Mouse (Mus musculus) hindbrain, embryonic 14.5 days (tissue): ENCODE measurements around the gene C1qtnf5. TPM values are rescaled to one million over a fixed set of nuclear protein-coding genes. Genes with fewer than 3 reads are reported as not detected.

Source experiments
- ATAC-seq: fragments of 200-750 bp; cut with Nextera tagmentation; 2 replicates; pipeline ENCODE4 v1.8.0; 2017; ENCODE audit warnings: moderate number of reproducible peaks, mild to moderate bottlenecking, moderate TSS enrichment, moderate library complexity; ENCODE audit not compliant: low FRiP score
- DNase-seq: peaks from one replicate; pipeline ENCODE4 v3.0.0-alpha.2; 2015; ENCODE audit warnings: low spot score
- H3K27ac ChIP-seq: fragments of 300-500 bp; sonication (generic); 2 replicates; pipeline ENCODE4 v1.5.1; 2014; ENCODE audit warnings: mild to moderate bottlenecking, moderate library complexity
- H3K27me3 ChIP-seq: fragments of 300-500 bp; sonication (generic); 2 replicates; pipeline ENCODE4 v1.6.1; 2014; ENCODE audit warnings: mild to moderate bottlenecking, low read length, mixed read lengths; ENCODE audit not compliant: control insufficient read depth, insufficient read depth
- H3K36me3 ChIP-seq: fragments of 300-500 bp; sonication (generic); replicated peaks from 2 replicates; pipeline ENCODE4 v1.6.1; 2014; ENCODE audit not compliant: control insufficient read depth, insufficient read depth
- H3K4me1 ChIP-seq: fragments of 300-500 bp; sonication (generic); replicated peaks from 2 replicates; pipeline ENCODE4 v1.6.1; 2014; ENCODE audit warnings: antibody characterized with exemption, low read length, mixed read lengths; ENCODE audit not compliant: control insufficient read depth, insufficient read depth
- H3K4me2 ChIP-seq: fragments of 300-500 bp; sonication (generic); replicated peaks from 2 replicates; pipeline ENCODE4 v1.6.1; 2014; ENCODE audit warnings: mild to moderate bottlenecking, moderate library complexity
- H3K4me3 ChIP-seq: fragments of 300-500 bp; sonication (generic); replicated peaks from 2 replicates; pipeline ENCODE4 v1.5.1; 2014; ENCODE audit warnings: mild to moderate bottlenecking, low read length
- H3K9ac ChIP-seq: fragments of 300-500 bp; sonication (generic); 2 replicates; pipeline ENCODE4 v1.6.1; 2014
- H3K9me3 ChIP-seq: fragments of 300-500 bp; sonication (generic); 2 replicates; pipeline ENCODE4 v1.6.1; 2016; ENCODE audit warnings: low read length; ENCODE audit not compliant: control insufficient read depth
- WGBS: fragments of 180-500 bp; shearing (Covaris S2); extraction: QIAGEN DNeasy Blood & Tissue Kit; methylation state at CpG from one replicate; pipeline ENCODE4 v1.1.7; 2014; 5-methylcytosine and 5-hydroxymethylcytosine counted together
- polyA plus RNA-seq: library from polyadenylated mRNA; unstranded; fragments of >200 nt; fragmentation: Nextera tagmentation; extraction: Ambion mirVana; gene quantifications from 2 replicates; pipeline ENCODE4 v1.2.1, GENCODE M21; 2014

C1qtnf5 gene
- polyA plus RNA-seq, 1 experiment from 2014 or later: 8.0 TPM

DNA sequence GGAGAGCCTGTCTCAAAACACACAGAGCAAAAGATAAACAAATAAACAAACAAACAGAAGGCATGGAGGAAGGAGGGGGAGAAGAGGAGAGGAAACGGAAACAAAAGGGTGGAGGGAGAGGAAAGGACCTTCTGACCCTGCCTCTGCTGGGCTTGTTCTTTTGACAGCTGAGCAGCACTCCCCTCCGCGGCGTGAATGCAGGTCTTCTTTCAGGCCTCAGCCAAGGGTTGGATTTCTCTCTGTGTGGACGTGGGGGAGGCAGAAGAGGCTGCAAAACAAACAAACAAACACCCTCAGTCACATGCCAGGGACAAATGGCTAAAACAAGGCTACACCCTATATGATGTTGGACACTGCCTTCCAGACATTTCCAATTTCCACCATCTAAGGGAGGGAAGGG, 18.0 kb downstream of the C1qtnf5 start:
- H3K4me1 ChIP-seq: peaks cover 12% of the 10 kb centered on the region
- no peak overlapping the region for H3K27ac ChIP-seq
- no peaks in the 10 kb centered on the region for H3K36me3 ChIP-seq
- DNase-seq: no peak
- peaks cover 7% of the 10 kb centered on the region; the same call in 1 of the 2 replicates for H3K27me3 ChIP-seq
- no peak overlapping the region for H3K4me2 ChIP-seq
- no peaks in the 10 kb centered on the region for H3K9me3 ChIP-seq
- no peak overlapping the region for H3K9ac ChIP-seq
- no peak overlapping the region for H3K4me3 ChIP-seq
- WGBS: 39% methylated on average over 5 of the region's 5 CpGs
- no peak for ATAC-seq

GRCm38 (mm10) chr9:44125546-44126428, 18.7 kb downstream of the C1qtnf5 start:
- no peak overlapping the region for H3K4me3 ChIP-seq
- no peak overlapping the region for H3K27ac ChIP-seq
- peak overlapping the region; percentile 29; the same call in 1 of the 2 replicates for H3K4me2 ChIP-seq
- peak; percentile 58; the same call in 1 of the 2 replicates for ATAC-seq
- peaks cover 7% of the 10 kb centered on the region; the same call in 1 of the 2 replicates for H3K27me3 ChIP-seq
- no peaks in the 10 kb centered on the region for H3K36me3 ChIP-seq
- no peaks in the 10 kb centered on the region for H3K9me3 ChIP-seq
- DNase-seq: peak; percentile 94
- H3K4me1 ChIP-seq: peaks cover 19% of the 10 kb centered on the region
- no peak overlapping the region for H3K9ac ChIP-seq
- 30% methylated on average over 18 of the region's 18 CpGs for WGBS

- Histone ChIP-seq H3K9ac (no peak overlapping the region), H3K4me3 (no peak overlapping the region), H3K9me3 (no peaks in the 10 kb centered on the region), H3K4me1 (peaks cover 19% of the 10 kb centered on the region), H3K27me3 (peaks cover 16% of the 10 kb centered on the region; the same call in 1 of the 2 replicates), H3K36me3 (no peaks in the 10 kb centered on the region), H3K4me2 (no peak overlapping the region), H3K27ac (no peak overlapping the region)
- 87% methylated on average over 3 of the region's 3 CpGs for WGBS
- ATAC-seq (no peak), DNase-seq (no peak)
Observed at GRCm38 (mm10) chr9:44126746-44127145, 19.7 kb downstream of the C1qtnf5 start.

DNA sequence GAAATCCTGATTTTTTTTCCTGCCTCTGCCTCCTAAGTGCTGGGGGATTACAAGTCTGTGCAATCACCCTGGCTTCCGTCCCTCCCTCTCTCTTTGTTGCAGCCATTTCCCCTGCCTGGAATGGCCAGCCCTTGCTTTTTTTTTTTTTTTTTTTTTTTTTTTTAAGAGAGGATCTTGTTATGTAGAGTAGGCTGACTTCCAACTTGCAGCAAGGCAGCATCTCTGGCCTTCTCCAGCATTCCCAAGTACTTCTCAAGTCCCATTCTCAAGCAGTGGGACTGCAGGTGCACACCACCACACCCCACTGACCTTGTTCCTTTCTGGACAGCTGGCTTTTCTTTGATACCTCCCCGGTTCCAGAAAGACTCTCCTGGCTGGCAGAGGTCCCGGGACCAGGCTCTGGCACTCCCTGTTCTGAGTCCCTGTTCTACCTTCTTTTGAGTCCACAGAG, 20.3 kb downstream of the C1qtnf5 start:
- Histone ChIP-seq H3K9ac (no peak overlapping the region), H3K4me3 (no peak overlapping the region), H3K36me3 (no peaks in the 10 kb centered on the region), H3K4me1 (peaks cover 19% of the 10 kb centered on the region), H3K27me3 (peaks cover 21% of the 10 kb centered on the region), H3K9me3 (no peaks in the 10 kb centered on the region), H3K27ac (no peak overlapping the region), H3K4me2 (no peak overlapping the region)
- WGBS: 49% methylated on average over 3 of the region's 3 CpGs
- no peak for DNase-seq
- ATAC-seq: no peak

DNA sequence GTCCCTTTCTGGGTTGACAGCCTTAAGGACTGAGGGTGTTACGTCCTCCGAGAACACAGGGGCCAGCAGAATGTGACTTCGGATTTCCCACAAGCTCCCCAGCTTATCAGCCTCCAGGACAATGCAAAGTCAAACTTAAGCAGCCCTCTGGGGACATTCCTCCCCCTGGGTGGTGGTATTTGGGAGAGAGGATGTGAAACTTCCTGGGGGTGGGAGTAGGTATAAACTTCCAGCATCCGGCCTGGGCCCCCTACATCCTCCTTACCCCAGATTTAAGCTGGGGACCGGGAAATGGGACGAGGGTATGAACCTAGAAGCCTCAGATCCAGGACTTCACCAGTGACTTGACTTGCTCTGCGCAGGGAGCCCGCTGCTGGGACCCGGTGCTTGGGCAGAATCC, 22.6 kb downstream of the C1qtnf5 start:
- peaks cover 29% of the 10 kb centered on the region for H3K4me1 ChIP-seq
- no peak for ATAC-seq
- peak overlapping the region; percentile 57 for H3K4me2 ChIP-seq
- peaks cover 43% of the 10 kb centered on the region for H3K27me3 ChIP-seq
- H3K9ac ChIP-seq: peak overlapping the region; percentile 51
- H3K9me3 ChIP-seq: no peaks in the 10 kb centered on the region
- H3K36me3 ChIP-seq: no peaks in the 10 kb centered on the region
- WGBS: 8% methylated on average over 9 of the region's 9 CpGs
- no peak for DNase-seq
- peak overlapping the region; percentile 20 for H3K4me3 ChIP-seq
- H3K27ac ChIP-seq: peak overlapping the region; percentile 55; the same call in 1 of the 2 replicates

GRCm38 (mm10) chr9:44130034-44130433, 23.0 kb downstream of the C1qtnf5 start:
- peaks cover 47% of the 10 kb centered on the region for H3K27me3 ChIP-seq
- no peaks in the 10 kb centered on the region for H3K36me3 ChIP-seq
- H3K9ac ChIP-seq: peak overlapping the region; percentile 51
- H3K4me2 ChIP-seq: peak overlapping the region; percentile 57
- H3K4me3 ChIP-seq: peak overlapping the region; percentile 20
- H3K4me1 ChIP-seq: peaks cover 33% of the 10 kb centered on the region
- H3K9me3 ChIP-seq: no peaks in the 10 kb centered on the region
- no peak for DNase-seq
- peak overlapping the region; percentile 55; the same call in 1 of the 2 replicates for H3K27ac ChIP-seq
- peak; percentile 29; the same call in 1 of the 2 replicates for ATAC-seq
- WGBS: 0% methylated on average over 27 of the region's 27 CpGs

DNA sequence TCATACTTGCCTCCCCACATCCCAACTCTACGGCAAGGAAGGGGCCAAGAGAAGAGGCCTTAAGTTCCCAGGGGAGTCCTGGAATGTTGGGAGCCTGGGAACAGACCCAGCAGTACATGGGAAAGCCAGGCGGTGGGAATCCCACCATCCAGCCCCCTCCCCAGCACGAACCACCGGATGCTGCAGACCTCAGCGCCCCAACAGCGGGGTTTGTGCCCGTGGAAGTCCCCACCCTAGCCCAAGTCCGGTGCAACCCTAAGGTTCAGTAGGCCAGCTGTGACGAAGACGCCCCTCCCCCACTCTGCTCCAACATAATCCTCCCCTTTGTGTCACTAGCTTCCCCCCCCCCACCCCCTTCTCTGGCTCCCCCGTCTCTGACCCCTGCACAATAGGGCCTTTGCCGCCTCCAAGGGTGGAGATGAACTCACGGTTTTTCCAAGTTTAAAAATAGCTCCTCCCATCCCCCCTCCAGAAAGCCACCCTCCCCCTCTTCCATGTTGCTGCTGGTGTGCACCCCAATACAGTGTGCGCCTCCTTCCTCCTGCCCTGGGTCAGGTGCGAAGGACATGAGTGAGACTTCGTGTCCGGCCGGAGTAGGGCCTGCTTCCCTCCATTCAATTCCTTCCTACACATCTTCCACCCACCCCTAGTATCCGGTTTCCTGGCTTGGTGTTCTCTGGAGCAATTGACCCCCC, 23.7 kb downstream of the C1qtnf5 start:
- Histone ChIP-seq H3K9me3 (no peaks in the 10 kb centered on the region), H3K4me2 (peak overlapping the region; percentile 57), H3K27me3 (peaks cover 54% of the 10 kb centered on the region), H3K9ac (peak overlapping the region; percentile 51; the same call in 1 of the 2 replicates), H3K27ac (peak overlapping the region; percentile 55), H3K4me3 (no peak overlapping the region), H3K36me3 (no peaks in the 10 kb centered on the region), H3K4me1 (peaks cover 40% of the 10 kb centered on the region)
- 20% methylated on average over 19 of the region's 19 CpGs for WGBS
- no peak for DNase-seq
- ATAC-seq: no peak

- ATAC-seq: no peak
- H3K4me3 ChIP-seq: no peak overlapping the region
- DNase-seq: no peak
- 46% methylated on average over 7 of the region's 7 CpGs for WGBS
- H3K36me3 ChIP-seq: no peaks in the 10 kb centered on the region
- H3K27me3 ChIP-seq: peaks cover 59% of the 10 kb centered on the region
- 0 out of 2 replicates have a peak overlapping the region, but pooled peaks have one; percentile 55 for H3K27ac ChIP-seq
- no peak overlapping the region for H3K9ac ChIP-seq
- peaks cover 40% of the 10 kb centered on the region for H3K4me1 ChIP-seq
- H3K9me3 ChIP-seq: no peaks in the 10 kb centered on the region
- H3K4me2 ChIP-seq: no peak overlapping the region
Observed at GRCm38 (mm10) chr9:44131276-44131590, 24.2 kb downstream of the C1qtnf5 start.

GRCm38 (mm10) chr9:44132200-44132599, 25.2 kb downstream of the C1qtnf5 start:
- Histone ChIP-seq H3K27ac (no peak overlapping the region), H3K4me1 (peaks cover 36% of the 10 kb centered on the region), H3K36me3 (no peaks in the 10 kb centered on the region), H3K9me3 (no peaks in the 10 kb centered on the region), H3K4me3 (no peak overlapping the region), H3K4me2 (no peak overlapping the region), H3K9ac (no peak overlapping the region), H3K27me3 (peaks cover 63% of the 10 kb centered on the region)
- no peak for DNase-seq
- no peak for ATAC-seq
- WGBS: 78% methylated on average over 5 of the region's 5 CpGs
